Mouse (Mus musculus): Measurements from ENCODE around the gene Dpt. TPM values are rescaled to one million over a fixed set of nuclear protein-coding genes. Genes with fewer than 3 reads are reported as not detected.

Dpt gene
- 0.86 and 1.5 TPM in 2 replicates for polyA plus RNA-seq (2015; fragmentation: Nextera tagmentation; extraction: Ambion mirVana)

GRCm38 (mm10) chr1:164796471-164796870 lies at the start of gene Dpt:
TSS of gene Dpt (plus strand) at chr1:164796644.
- Histone ChIP-seq H3K4me2 (ENCODE audit: low read depth, low read length) (no peak within 1 kb of the TSS), H3K27me3 (ENCODE audit: control insufficient read depth, insufficient read depth, low read depth, low read length) (no peaks in the 10 kb centered on the region), H3K27ac (ENCODE audit: low read length) (no peak within 1 kb of the TSS), H3K4me3 (ENCODE audit: low read depth, low read length) (no peak within 1 kb of the TSS), H3K36me3 (ENCODE audit: control insufficient read depth, insufficient read depth) (no peaks in the 10 kb centered on the region), H3K4me1 (ENCODE audit: control insufficient read depth, low read depth, low read length) (no peaks in the 10 kb centered on the region), H3K9me3 (replicated peaks; ENCODE audit: control insufficient read depth, low read length) (no peaks in the 10 kb centered on the region), H3K9ac (ENCODE audit: low read depth, low read length) (no peak within 1 kb of the TSS)
- no peak for ATAC-seq (ENCODE audit: low read depth)
- 71% methylated on average over 8 of the region's 8 CpGs for WGBS (ENCODE audit: insufficient replicate concordance)

GRCm38 (mm10) chr1:164753736-164754135 lies 42.7 kb upstream of the Dpt start:
- Histone ChIP-seq H3K9me3 (replicated peaks; ENCODE audit: control insufficient read depth, low read length) (no peaks in the 10 kb centered on the region), H3K27me3 (ENCODE audit: control insufficient read depth, insufficient read depth, low read depth, low read length) (no peaks in the 10 kb centered on the region), H3K4me2 (ENCODE audit: low read depth, low read length) (no peak overlapping the region), H3K36me3 (ENCODE audit: control insufficient read depth, insufficient read depth) (no peaks in the 10 kb centered on the region), H3K4me1 (ENCODE audit: control insufficient read depth, low read depth, low read length) (no peaks in the 10 kb centered on the region), H3K27ac (ENCODE audit: low read length) (no peak overlapping the region), H3K4me3 (ENCODE audit: low read depth, low read length) (no peak overlapping the region), H3K9ac (ENCODE audit: low read depth, low read length) (no peak overlapping the region)
- WGBS (ENCODE audit: insufficient replicate concordance), result 57% methylated on average over 4 of the region's 4 CpGs
- no peak for ATAC-seq (ENCODE audit: low read depth)

GRCm38 (mm10) chr1:164755671-164756070 lies 40.8 kb upstream of the Dpt start:
- no peak overlapping the region for H3K4me3 ChIP-seq (ENCODE audit: low read depth, low read length)
- 51% methylated on average over 3 of the region's 3 CpGs for WGBS (ENCODE audit: insufficient replicate concordance)
- H3K36me3 ChIP-seq (ENCODE audit: control insufficient read depth, insufficient read depth), result no peaks in the 10 kb centered on the region
- no peak overlapping the region for H3K9ac ChIP-seq (ENCODE audit: low read depth, low read length)
- H3K4me1 ChIP-seq (ENCODE audit: control insufficient read depth, low read depth, low read length), result no peaks in the 10 kb centered on the region
- no peaks in the 10 kb centered on the region for H3K27me3 ChIP-seq (ENCODE audit: control insufficient read depth, insufficient read depth, low read depth, low read length)
- H3K4me2 ChIP-seq (ENCODE audit: low read depth, low read length), result no peak overlapping the region
- ATAC-seq (ENCODE audit: low read depth), result no peak
- H3K9me3 ChIP-seq (replicated peaks; ENCODE audit: control insufficient read depth, low read length), result no peaks in the 10 kb centered on the region
- no peak overlapping the region for H3K27ac ChIP-seq (ENCODE audit: low read length)

GRCm38 (mm10) chr1:164756951-164757350 lies 39.5 kb upstream of the Dpt start:
- no peak overlapping the region for H3K27ac ChIP-seq (ENCODE audit: low read length)
- 24% methylated on average over 2 of the region's 2 CpGs for WGBS (ENCODE audit: insufficient replicate concordance)
- no peak overlapping the region for H3K4me3 ChIP-seq (ENCODE audit: low read depth, low read length)
- no peaks in the 10 kb centered on the region for H3K4me1 ChIP-seq (ENCODE audit: control insufficient read depth, low read depth, low read length)
- no peaks in the 10 kb centered on the region for H3K27me3 ChIP-seq (ENCODE audit: control insufficient read depth, insufficient read depth, low read depth, low read length)
- no peaks in the 10 kb centered on the region for H3K36me3 ChIP-seq (ENCODE audit: control insufficient read depth, insufficient read depth)
- no peak for ATAC-seq (ENCODE audit: low read depth)
- H3K9ac ChIP-seq (ENCODE audit: low read depth, low read length), result no peak overlapping the region
- no peaks in the 10 kb centered on the region for H3K9me3 ChIP-seq (replicated peaks; ENCODE audit: control insufficient read depth, low read length)
- no peak overlapping the region for H3K4me2 ChIP-seq (ENCODE audit: low read depth, low read length)

GRCm38 (mm10) chr1:164758401-164758800 lies 38.0 kb upstream of the Dpt start:
- no peaks in the 10 kb centered on the region for H3K4me1 ChIP-seq (ENCODE audit: control insufficient read depth, low read depth, low read length)
- no peak for ATAC-seq (ENCODE audit: low read depth)
- H3K4me3 ChIP-seq (ENCODE audit: low read depth, low read length), result no peak overlapping the region
- 58% methylated on average over 2 of the region's 2 CpGs for WGBS (ENCODE audit: insufficient replicate concordance)
- no peak overlapping the region for H3K4me2 ChIP-seq (ENCODE audit: low read depth, low read length)
- H3K9ac ChIP-seq (ENCODE audit: low read depth, low read length), result no peak overlapping the region
- H3K27me3 ChIP-seq (ENCODE audit: control insufficient read depth, insufficient read depth, low read depth, low read length), result no peaks in the 10 kb centered on the region
- H3K9me3 ChIP-seq (replicated peaks; ENCODE audit: control insufficient read depth, low read length), result no peaks in the 10 kb centered on the region
- H3K27ac ChIP-seq (ENCODE audit: low read length), result no peak overlapping the region
- no peaks in the 10 kb centered on the region for H3K36me3 ChIP-seq (ENCODE audit: control insufficient read depth, insufficient read depth)

- no peaks in the 10 kb centered on the region for H3K4me1 ChIP-seq (ENCODE audit: control insufficient read depth, low read depth, low read length)
- no peak overlapping the region for H3K27ac ChIP-seq (ENCODE audit: low read length)
- no peaks in the 10 kb centered on the region for H3K27me3 ChIP-seq (ENCODE audit: control insufficient read depth, insufficient read depth, low read depth, low read length)
- H3K9ac ChIP-seq (ENCODE audit: low read depth, low read length), result no peak overlapping the region
- WGBS (ENCODE audit: insufficient replicate concordance), result 52% methylated on average over 2 of the region's 2 CpGs
- H3K9me3 ChIP-seq (replicated peaks; ENCODE audit: control insufficient read depth, low read length), result no peaks in the 10 kb centered on the region
- ATAC-seq (ENCODE audit: low read depth), result no peak
- no peak overlapping the region for H3K4me2 ChIP-seq (ENCODE audit: low read depth, low read length)
- no peak overlapping the region for H3K4me3 ChIP-seq (ENCODE audit: low read depth, low read length)
- H3K36me3 ChIP-seq (ENCODE audit: control insufficient read depth, insufficient read depth), result no peaks in the 10 kb centered on the region
Measured at GRCm38 (mm10) chr1:164762276-164762675, 34.2 kb upstream of the Dpt start.

GRCm38 (mm10) chr1:164766646-164767045 lies 29.8 kb upstream of the Dpt start:
- H3K4me1 ChIP-seq (ENCODE audit: control insufficient read depth, low read depth, low read length), result no peaks in the 10 kb centered on the region
- H3K27ac ChIP-seq (ENCODE audit: low read length), result no peak overlapping the region
- no peak overlapping the region for H3K9ac ChIP-seq (ENCODE audit: low read depth, low read length)
- H3K9me3 ChIP-seq (replicated peaks; ENCODE audit: control insufficient read depth, low read length), result no peaks in the 10 kb centered on the region
- H3K4me3 ChIP-seq (ENCODE audit: low read depth, low read length), result no peak overlapping the region
- no peak for ATAC-seq (ENCODE audit: low read depth)
- WGBS (ENCODE audit: insufficient replicate concordance), result 69% methylated on average over 3 of the region's 3 CpGs
- no peak overlapping the region for H3K4me2 ChIP-seq (ENCODE audit: low read depth, low read length)
- no peaks in the 10 kb centered on the region for H3K27me3 ChIP-seq (ENCODE audit: control insufficient read depth, insufficient read depth, low read depth, low read length)
- H3K36me3 ChIP-seq (ENCODE audit: control insufficient read depth, insufficient read depth), result no peaks in the 10 kb centered on the region

GRCm38 (mm10) chr1:164770611-164771010 lies 25.8 kb upstream of the Dpt start:
- no peak overlapping the region for H3K4me2 ChIP-seq (ENCODE audit: low read depth, low read length)
- no peaks in the 10 kb centered on the region for H3K9me3 ChIP-seq (replicated peaks; ENCODE audit: control insufficient read depth, low read length)
- ATAC-seq (ENCODE audit: low read depth), result no peak
- no peak overlapping the region for H3K9ac ChIP-seq (ENCODE audit: low read depth, low read length)
- no peaks in the 10 kb centered on the region for H3K36me3 ChIP-seq (ENCODE audit: control insufficient read depth, insufficient read depth)
- 63% methylated on average over 7 of the region's 7 CpGs for WGBS (ENCODE audit: insufficient replicate concordance)
- no peak overlapping the region for H3K4me3 ChIP-seq (ENCODE audit: low read depth, low read length)
- no peak overlapping the region for H3K27ac ChIP-seq (ENCODE audit: low read length)
- no peaks in the 10 kb centered on the region for H3K27me3 ChIP-seq (ENCODE audit: control insufficient read depth, insufficient read depth, low read depth, low read length)
- H3K4me1 ChIP-seq (ENCODE audit: control insufficient read depth, low read depth, low read length), result no peaks in the 10 kb centered on the region

GRCm38 (mm10) chr1:164780851-164781510 lies 15.5 kb upstream of the Dpt start:
- Histone ChIP-seq H3K4me2 (ENCODE audit: low read depth, low read length) (no peak overlapping the region), H3K9ac (ENCODE audit: low read depth, low read length) (no peak overlapping the region), H3K36me3 (ENCODE audit: control insufficient read depth, insufficient read depth) (no peaks in the 10 kb centered on the region), H3K27ac (ENCODE audit: low read length) (no peak overlapping the region), H3K4me3 (ENCODE audit: low read depth, low read length) (no peak overlapping the region), H3K9me3 (replicated peaks; ENCODE audit: control insufficient read depth, low read length) (no peaks in the 10 kb centered on the region), H3K27me3 (ENCODE audit: control insufficient read depth, insufficient read depth, low read depth, low read length) (no peaks in the 10 kb centered on the region), H3K4me1 (ENCODE audit: control insufficient read depth, low read depth, low read length) (no peaks in the 10 kb centered on the region)
- WGBS (ENCODE audit: insufficient replicate concordance), result 59% methylated on average over 7 of the region's 7 CpGs
- no peak for ATAC-seq (ENCODE audit: low read depth)

All from liver, embryonic 16.5 days (tissue).